Mouse (Mus musculus) liver, adult 2 months (tissue): ENCODE data around the gene Ttll11.

ENCODE experiments used
- CTCF ChIP-seq: fragments of 200-500 bp; IDR thresholded peaks from 2 replicates; pipeline ENCODE4 v1.5.1; 2011; ENCODE audit warnings: low read depth, low read length, control low read depth
- POLR2A ChIP-seq: fragments of 200-500 bp; IDR thresholded peaks from 2 replicates; pipeline ENCODE4 v1.6.1; 2011; ENCODE audit warnings: low read length, control low read depth; ENCODE audit not compliant: insufficient read depth; ENCODE audit errors: extremely low read depth

DNA sequence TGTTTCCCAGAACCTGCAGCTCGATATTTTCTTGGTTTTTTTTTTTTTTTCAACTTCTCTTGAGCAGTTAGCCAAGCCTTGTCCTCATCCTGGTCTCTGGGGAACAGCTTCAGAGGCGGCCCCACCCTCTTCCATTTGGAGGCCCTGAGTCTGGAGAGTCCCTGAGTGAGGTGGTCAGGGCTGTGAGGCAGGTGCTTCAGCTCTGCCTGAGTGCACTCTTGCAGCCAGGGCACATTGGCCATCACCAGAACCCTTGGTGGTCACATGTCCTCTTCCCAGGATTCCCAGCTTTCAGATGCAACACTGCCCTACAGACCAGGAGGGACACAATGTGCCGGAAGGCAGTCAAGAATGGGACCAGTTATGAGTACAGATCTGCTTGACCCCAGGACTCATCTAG, 169.7 kb downstream of the Ttll11 start:
- TF ChIP-seq CTCF (no peak), POLR2A (no peak)
